Mouse (Mus musculus) inflammation-experienced regulatory T-cells, adult 6 months (primary cell): ENCODE data around the gene Nppb. TPM values are rescaled to one million over a fixed set of nuclear protein-coding genes. Genes with fewer than 3 reads are reported as not detected.

ENCODE experiments used
- ATAC-seq: one replicate; pipeline ENCODE4 v1.8.0; 2017
- polyA plus RNA-seq, 3 experiments: library from polyadenylated mRNA; unstranded; fragments of 100-300 nt; shearing (Covaris generic); gene quantifications; one replicate each; pipeline ENCODE4 v1.2.1; 2017

Gene Nppb
- polyA plus RNA-seq = not detected

- no peak for ATAC-seq
Observed at GRCm38 (mm10) chr4:147985205-147986132, at the start of gene Nppb. Gene Nppb, plus strand, starts transcription at chr4:147985788.

GRCm38 (mm10) chr4:147935904-147936303, 49.7 kb upstream of the Nppb start:
- no peak for ATAC-seq

- ATAC-seq = peak; percentile 79
Observed at GRCm38 (mm10) chr4:147936331-147936954, 49.1 kb upstream of the Nppb start, which contains the start of gene Plod1. Gene Plod1, minus strand, starts transcription at chr4:147936767.

GRCm38 (mm10) chr4:147937021-147937420, 48.6 kb upstream of the Nppb start:
- ATAC-seq = no peak

- no peak for ATAC-seq
Observed at GRCm38 (mm10) chr4:147937486-147937885, 48.1 kb upstream of the Nppb start.

- ATAC-seq = no peak
Observed at GRCm38 (mm10) chr4:147938148-147939096, 47.2 kb upstream of the Nppb start.

- no peak for ATAC-seq
Observed at GRCm38 (mm10) chr4:147940111-147940510, 45.5 kb upstream of the Nppb start.

GRCm38 (mm10) chr4:147940576-147941044, 45.0 kb upstream of the Nppb start, which contains the start of gene 2510039O18Rik:
Gene 2510039O18Rik, plus strand, starts transcription at chr4:147940895.
- ATAC-seq = peak; percentile 75

GRCm38 (mm10) chr4:147941045-147942020, 44.3 kb upstream of the Nppb start:
- peak; percentile 13 for ATAC-seq

- ATAC-seq = no peak
Observed at GRCm38 (mm10) chr4:147943005-147943404, 42.6 kb upstream of the Nppb start.

GRCm38 (mm10) chr4:147947511-147947910, 38.1 kb upstream of the Nppb start:
- ATAC-seq = no peak

- ATAC-seq = peak; percentile 69
Observed at GRCm38 (mm10) chr4:147953590-147953989, 32.0 kb upstream of the Nppb start.

- ATAC-seq = no peak
Observed at GRCm38 (mm10) chr4:147957141-147957540, 28.4 kb upstream of the Nppb start.

- ATAC-seq = peak; percentile 90
Observed at GRCm38 (mm10) chr4:147959881-147960831, 25.4 kb upstream of the Nppb start.

GRCm38 (mm10) chr4:147962781-147963180, 22.8 kb upstream of the Nppb start:
- ATAC-seq = no peak

- no peak for ATAC-seq
Observed at GRCm38 (mm10) chr4:147963623-147964022, 22.0 kb upstream of the Nppb start.

GRCm38 (mm10) chr4:147965712-147966111, 19.9 kb upstream of the Nppb start:
- no peak for ATAC-seq

- no peak for ATAC-seq
Observed at GRCm38 (mm10) chr4:147968816-147969215, 16.8 kb upstream of the Nppb start.

- no peak for ATAC-seq
Observed at GRCm38 (mm10) chr4:147969337-147969736, 16.3 kb upstream of the Nppb start.

GRCm38 (mm10) chr4:147976237-147976636, 9.4 kb upstream of the Nppb start:
- no peak for ATAC-seq
